Mouse (Mus musculus) CD4-positive naive resting alpha-beta T cell, adult 76 days (primary cell): ENCODE results near the gene Esp1. TPM values are rescaled to one million over a fixed set of nuclear protein-coding genes. Genes with fewer than 3 reads are reported as not detected.

Source experiments
- total RNA-seq: library from RNA; stranded (reverse); gene quantifications from one replicate; pipeline ENCODE4 v1.2.4, GENCODE M21; 2023

Esp1 gene
- not detected for total RNA-seq

GRCm38 (mm10) chr17:40726820-40727219, at the start of gene Esp1:
TSS of gene Esp1 (plus strand) at chr17:40727120.

Other genes starting within 250 kb of the Esp1 start
- not detected for gene Esp8, start 207.1 kb upstream of the Esp1 start, total RNA-seq
- not detected for gene Esp6, start 165.6 kb upstream of the Esp1 start, total RNA-seq
- not detected for gene Esp4, start 128.5 kb upstream of the Esp1 start, total RNA-seq
- not detected for gene Esp3, start 95.0 kb upstream of the Esp1 start, total RNA-seq
- not detected for gene Crisp2, start 79.9 kb downstream of the Esp1 start, total RNA-seq
- gene Rhag, start 84.0 kb downstream of the Esp1 start, total RNA-seq: 0.47 TPM
- not detected for gene 9130008F23Rik, start 153.4 kb downstream of the Esp1 start, total RNA-seq
- gene Glyatl3, start 187.2 kb downstream of the Esp1 start, total RNA-seq: not detected
- 10.0 TPM for gene Mut, start 207.6 kb downstream of the Esp1 start, total RNA-seq
- gene Cenpq, start 207.9 kb downstream of the Esp1 start, total RNA-seq: 39.0 TPM